Mouse (Mus musculus): Measurements from ENCODE around the gene Nsfl1c. TPM values are rescaled to one million over a fixed set of nuclear protein-coding genes. Genes with fewer than 3 reads are reported as not detected.
"Not testable (repeated sequence)": the region's sequence is repeated elsewhere in the genome, so short reads cannot be mapped to it uniquely, and the experiment has no call there.

Nsfl1c gene
- 100 to 1,000 TPM; 147 to 154 TPM for total RNA-seq (2021)
- long read RNA-seq, experiment 1, transcript Nsfl1c-201 (9 exons, 1,364 nt), result major isoform, 78 of 85 reads
- long read RNA-seq, experiment 1, partial matches to known transcripts, result 4 of 85 reads
- long read RNA-seq, experiment 1, other reads (novel, unspliced or antisense), result 2 of 85 reads
- long read RNA-seq, experiment 2, transcript Nsfl1c-201 (9 exons, 1,364 nt), result major isoform, 110 of 126 reads
- long read RNA-seq, experiment 2, partial matches to known transcripts, result 0 of 126 reads
- long read RNA-seq, experiment 2, other reads (novel, unspliced or antisense), result 14 of 126 reads

- peak; percentile 91 to 94 for DNase-seq (ENCODE audit: low spot score in 2 of 2)
Observed at GRCm38 (mm10) chr2:151494035-151494803, at the start of gene Nsfl1c. TSS of gene Nsfl1c (plus strand) at chr2:151494182.

DNA sequence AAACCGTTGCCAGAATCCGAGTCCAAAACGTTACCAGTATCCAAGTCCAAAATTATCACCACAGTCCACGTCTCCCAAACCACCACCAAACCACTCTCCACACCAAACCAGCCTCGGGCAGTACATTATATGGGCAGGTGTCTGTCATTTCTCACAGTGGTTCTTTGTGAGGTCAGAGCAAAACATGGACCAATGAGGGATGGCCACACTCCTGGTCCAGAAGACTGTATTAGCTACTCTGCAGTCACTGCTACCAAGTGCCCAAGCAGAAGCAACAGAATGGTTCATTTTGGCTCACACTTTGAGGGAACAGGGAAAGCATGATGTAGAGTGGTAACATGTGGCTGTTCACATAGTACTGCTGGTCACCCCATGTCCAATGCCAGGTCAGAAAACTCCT, 17.9 kb upstream of the Nsfl1c start, which contains the start of gene 4921509C19Rik:
Gene 4921509C19Rik, minus strand, starts transcription at position 101 of the 400 bp plus-strand sequence.
- DNase-seq (ENCODE audit: low spot score in 2 of 2), result not testable (repeated sequence)

- DNase-seq (ENCODE audit: low spot score in 2 of 2), result no peak
Observed at GRCm38 (mm10) chr2:151486496-151486895, 7.5 kb upstream of the Nsfl1c start.

DNA sequence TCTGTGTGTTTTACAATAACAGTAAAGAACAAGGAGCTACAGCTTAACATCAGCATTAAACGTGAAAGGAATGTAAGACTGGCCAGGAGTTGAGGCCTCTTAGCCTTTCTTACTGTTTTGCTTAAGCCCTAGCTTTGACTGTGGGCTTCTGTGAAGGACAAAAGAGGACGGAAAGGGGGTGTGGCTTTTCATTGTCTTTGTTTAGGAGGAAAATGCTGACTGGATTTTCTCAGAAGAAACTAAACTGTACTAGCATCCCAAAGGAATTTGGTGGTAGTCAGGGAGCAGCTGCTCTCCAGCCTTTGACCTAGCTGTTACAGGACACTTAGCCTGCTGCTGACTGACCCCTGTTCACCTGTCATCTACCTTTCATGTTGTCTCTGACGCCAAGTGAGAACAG, 4.4 kb downstream of the Nsfl1c start:
- DNase-seq (ENCODE audit: low spot score in 2 of 2), result no peak

- no peak for DNase-seq (ENCODE audit: low spot score in 2 of 2)
Observed at GRCm38 (mm10) chr2:151500442-151501007, 6.5 kb downstream of the Nsfl1c start.

DNA sequence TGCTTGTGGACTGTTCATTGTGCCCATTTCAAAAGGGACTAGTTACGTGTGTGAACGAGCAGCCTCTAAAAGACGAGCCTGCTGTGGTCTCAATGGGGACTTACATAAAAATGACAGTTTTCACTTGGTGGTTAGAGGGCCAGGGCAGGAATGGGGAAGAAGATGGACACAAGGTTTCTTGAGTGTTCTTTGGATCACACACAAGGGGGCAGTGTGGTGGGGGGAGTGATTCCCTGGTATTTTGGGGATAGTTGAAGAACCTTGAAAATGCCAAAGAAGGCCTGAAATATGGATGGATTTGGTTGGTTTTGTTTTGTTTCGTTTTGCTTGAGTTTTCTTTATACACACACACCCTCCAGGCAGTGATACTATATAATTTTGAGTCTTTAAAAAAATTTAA, 10.2 kb downstream of the Nsfl1c start:
- DNase-seq (ENCODE audit: low spot score in 2 of 2), result no peak

GRCm38 (mm10) chr2:151512199-151512598, 18.2 kb downstream of the Nsfl1c start:
- peak; percentile 15 to 44 for DNase-seq (ENCODE audit: low spot score in 2 of 2)

- no peak for DNase-seq (ENCODE audit: low spot score in 2 of 2)
Observed at GRCm38 (mm10) chr2:151513525-151514285, 19.7 kb downstream of the Nsfl1c start.

DNA sequence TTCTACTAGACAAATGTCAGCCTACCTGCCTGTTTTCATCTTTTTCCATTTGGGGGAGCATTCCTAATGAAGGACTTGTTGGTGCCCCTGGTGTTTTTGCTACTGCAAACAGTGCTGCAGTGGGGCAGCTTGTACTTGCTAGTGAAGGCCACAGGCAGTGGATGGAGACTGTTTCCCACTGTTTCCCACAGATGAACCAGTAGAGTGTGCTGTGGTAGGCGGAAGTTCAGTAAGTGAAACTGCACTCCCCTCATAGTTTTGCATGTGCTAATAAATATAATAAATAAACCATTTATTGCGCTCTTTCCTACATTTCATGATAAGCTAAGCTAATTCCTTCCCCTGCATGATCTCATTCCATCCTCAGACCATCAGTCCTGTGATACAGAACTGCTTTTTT, 25.0 kb downstream of the Nsfl1c start:
- DNase-seq (ENCODE audit: low spot score in 2 of 2), result no peak

DNA sequence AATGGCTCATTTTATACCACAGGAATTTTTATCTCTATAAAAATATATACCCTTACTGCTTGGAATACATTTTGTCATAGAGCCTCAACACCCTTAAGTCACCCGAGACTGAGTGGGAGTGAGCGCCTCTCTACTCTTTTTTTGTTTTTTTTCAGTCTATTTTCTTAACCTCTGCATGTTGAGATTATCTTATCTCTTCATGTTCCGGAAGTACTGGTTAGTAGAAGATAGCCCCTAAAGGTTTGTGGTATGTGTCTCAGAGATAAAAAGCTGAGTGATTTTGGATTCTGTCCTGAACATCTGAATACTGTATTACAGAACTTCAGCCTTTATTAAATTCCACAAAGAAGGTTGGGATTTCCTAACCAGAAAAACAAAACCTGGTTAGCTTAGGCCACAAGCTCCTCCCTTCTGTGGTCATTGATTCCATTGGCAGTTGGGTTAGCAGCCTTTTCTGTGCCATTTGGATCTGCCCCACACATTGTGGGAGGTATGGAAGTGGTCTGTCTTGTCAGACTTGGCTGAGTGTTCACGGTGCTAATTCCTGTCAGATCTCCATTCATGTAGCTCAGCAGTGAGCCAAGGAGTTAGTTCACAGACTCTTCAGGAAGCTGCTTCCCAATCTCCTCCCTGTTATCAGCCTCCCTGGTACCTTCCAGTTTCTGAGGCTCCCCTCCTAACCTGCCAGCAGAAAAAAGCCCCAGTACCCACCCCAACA, 30.5 kb downstream of the Nsfl1c start:
- DNase-seq (ENCODE audit: low spot score in 2 of 2), result no peak

DNA sequence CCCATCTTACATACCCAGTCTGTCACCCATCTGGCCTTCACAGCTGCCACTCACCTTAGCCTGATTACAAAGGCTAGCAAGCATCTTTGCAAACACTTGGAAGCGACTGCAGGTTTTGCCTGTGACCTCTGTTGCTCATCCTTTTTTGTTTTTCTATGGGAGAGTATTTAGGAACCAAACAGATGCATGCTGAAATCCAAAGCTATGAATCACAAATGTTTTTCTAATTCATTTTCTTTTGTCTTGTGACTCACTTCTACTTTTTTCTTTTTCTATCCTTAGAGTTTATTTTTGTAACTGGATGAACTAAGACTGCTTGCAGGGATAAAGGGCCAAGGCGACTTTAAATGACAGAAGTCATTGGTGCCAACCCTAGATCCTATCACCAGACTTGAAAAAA, 31.5 kb downstream of the Nsfl1c start:
- no peak for DNase-seq (ENCODE audit: low spot score in 2 of 2)

DNA sequence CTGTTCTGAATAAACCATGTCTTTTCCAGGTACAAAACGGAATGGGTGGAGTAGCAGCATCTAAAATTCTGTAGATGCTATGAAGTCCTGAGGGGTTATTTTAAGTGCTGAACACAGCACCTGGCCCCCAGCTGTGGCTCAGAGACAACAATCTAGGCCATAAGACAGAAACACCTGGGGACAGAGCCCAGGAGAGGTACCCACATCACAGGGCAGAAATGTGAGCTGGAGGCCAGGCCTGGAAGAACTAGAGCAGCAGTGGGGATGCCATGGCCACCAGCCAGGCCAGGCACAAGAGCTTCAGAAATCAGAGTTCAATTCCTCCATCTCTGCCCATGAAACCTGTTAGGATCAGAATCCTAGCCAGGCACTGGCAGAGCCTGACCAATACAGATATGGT, 34.1 kb downstream of the Nsfl1c start:
- no peak for DNase-seq (ENCODE audit: low spot score in 2 of 2)

DNA sequence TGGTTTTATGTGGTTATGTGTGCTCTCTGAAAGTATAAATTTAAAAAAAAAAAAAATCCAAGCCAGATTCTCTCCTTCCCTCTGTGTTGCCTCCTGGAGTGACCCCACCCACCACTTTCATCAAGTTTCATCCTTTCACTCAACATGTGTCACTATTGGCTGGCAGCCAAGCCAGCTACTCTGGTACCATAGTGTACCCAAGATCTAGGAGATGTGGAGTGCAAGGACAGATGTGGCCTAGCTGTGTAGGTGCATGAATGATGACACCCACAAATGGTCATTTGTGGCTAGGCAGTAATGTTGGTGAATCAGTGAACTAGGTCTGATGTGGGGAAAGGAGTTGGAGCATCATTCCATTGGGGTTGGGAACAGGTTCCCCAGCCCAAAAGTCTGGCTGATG, 35.2 kb downstream of the Nsfl1c start:
- no peak for DNase-seq (ENCODE audit: low spot score in 2 of 2)

GRCm38 (mm10) chr2:151530378-151531230, 36.6 kb downstream of the Nsfl1c start:
- no peak for DNase-seq (ENCODE audit: low spot score in 2 of 2)

DNA sequence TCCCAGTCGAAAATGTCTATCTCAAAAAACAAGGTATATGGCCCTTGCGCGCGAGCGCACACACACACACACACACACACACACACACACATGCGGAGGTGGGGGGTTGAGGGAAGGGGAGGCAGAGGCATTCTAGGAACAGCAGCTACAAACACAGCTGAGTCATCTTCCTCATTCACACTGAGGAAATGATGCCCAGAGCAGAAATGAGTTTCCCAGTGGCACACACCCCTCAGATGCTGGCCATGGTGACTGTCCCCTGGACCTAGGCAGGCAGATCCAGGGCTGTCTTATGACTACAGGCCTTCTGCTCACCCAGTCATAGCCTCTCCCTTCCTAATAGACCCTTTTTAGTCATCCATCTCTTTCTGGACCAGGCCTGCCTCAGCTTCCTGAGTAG, 39.6 kb downstream of the Nsfl1c start:
- DNase-seq (ENCODE audit: low spot score in 2 of 2), result no peak

DNA sequence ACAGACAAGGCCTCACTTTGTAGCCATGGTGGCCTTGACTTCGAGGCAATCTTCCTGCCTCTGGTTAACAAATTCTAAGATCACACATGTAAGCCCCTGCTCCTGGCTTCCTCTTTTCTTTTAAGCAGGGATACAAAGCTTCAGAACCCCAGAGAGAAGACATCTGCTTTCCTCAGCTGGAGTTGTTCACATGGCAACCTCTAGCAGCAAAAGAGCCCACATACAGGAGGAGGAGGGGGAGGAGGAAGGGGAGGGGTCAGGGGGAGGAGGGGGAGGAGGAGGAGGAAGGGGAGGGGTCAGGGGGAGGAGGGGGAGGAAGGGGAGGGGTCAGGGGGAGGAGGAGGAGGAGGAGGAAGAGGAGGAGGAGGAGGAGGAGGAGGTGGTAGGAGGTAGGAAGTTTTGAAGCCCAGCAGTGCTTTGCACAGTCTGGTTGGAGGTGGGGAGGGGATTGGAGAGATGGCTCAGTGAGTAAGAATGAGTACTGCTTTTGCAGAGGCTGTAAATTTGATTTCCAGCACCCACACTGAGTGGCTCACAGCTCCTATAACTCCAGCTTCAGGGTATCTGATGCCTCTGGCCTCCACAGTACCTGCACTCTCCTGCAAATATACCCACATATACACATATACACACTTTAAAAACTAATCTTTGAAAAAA, 42.1 kb downstream of the Nsfl1c start:
- no peak for DNase-seq (ENCODE audit: low spot score in 2 of 2)

DNA sequence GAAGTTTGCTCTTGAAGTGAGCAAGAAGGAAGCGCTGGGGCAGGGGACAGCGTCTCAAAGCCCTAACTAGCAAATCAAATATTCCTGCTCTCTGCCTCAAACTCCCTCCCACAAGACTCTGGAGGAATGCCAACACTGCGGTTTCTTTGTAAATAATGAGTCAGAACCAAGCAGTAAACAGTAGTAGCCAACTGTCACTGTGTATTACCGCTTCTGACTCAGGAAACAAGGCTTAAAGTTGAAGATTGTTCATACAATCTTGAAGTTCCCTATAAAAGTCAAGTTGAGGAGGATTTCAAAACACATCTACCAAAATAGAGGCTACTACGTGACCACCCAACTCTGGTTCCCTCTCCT, 42.6 kb downstream of the Nsfl1c start:
- no peak for DNase-seq (ENCODE audit: low spot score in 2 of 2)

DNA sequence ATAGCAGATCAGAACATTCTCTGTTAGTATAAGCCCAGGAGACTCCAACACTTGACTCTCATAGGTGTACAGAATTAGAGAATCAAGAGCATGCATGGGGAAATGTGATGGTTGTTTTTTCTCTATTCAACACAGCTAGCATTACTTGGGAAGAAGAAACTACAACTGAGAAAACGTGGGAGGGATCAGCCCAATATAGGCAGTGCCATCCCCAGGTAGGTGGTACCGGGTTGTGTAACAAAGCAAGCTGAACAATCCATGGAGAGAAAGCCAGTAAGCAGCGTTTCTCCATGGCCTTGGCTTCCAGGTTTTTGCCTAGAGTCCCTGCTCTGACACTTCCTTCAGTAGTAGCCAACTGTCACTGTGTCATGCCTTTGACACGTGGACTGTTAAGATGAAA, 44.7 kb downstream of the Nsfl1c start:
- no peak for DNase-seq (ENCODE audit: low spot score in 2 of 2)

DNA sequence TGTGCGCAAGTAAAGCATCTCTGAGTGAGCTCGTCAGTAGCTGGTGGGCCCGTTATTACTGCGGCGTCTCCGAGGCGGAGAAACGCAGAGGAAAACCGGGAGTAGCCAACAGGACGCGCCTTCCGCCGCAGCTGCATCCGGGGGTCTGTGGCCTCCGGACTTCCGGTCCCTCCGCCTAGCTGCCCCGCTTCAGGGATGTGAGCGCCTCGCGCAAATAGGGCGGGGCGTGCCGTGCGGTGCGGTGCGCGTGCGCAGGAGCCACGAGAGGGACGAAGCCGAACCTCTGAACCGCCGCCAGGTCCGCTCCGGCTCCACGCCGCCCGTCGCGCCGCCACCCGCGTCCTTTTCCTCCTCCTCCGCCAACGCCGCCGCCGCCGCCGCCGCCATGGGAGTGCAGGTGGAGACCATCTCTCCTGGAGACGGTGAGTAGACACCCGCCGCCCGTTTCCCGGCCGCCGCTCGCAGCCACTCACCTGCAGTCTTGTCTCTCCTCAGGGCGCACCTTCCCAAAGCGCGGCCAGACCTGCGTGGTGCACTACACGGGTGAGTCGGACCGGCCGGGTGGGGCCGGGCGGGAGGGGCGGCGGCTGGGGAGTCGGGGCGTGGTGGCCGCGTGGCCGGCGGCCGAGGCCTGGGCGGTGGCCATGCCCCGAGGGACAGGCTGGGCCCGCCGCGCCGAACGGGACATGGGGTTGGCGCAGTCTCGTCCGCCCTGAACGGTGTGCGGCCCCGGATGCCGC, 48.5 kb downstream of the Nsfl1c start, which contains the start of gene Fkbp1a:
Gene Fkbp1a, plus strand, starts transcription at position 161 of the 740 bp plus-strand sequence.
- DNase-seq (ENCODE audit: low spot score in 2 of 2), result peak; percentile 95
